Mouse (Mus musculus) CH12.LX (cell line): ENCODE data around the gene Copa. TPM values are rescaled to one million over a fixed set of nuclear protein-coding genes. Genes with fewer than 3 reads are reported as not detected.

Experiments used
- DNase-seq: peaks from one replicate; pipeline ENCODE4 v3.0.0-alpha.2; 2013; ENCODE audit errors: extremely low read depth
- H3K27ac ChIP-seq: 2 replicates; pipeline ENCODE4 v1.5.1; 2012; ENCODE audit warnings: low read depth, mild to moderate bottlenecking, control low read depth, moderate library complexity; ENCODE audit not compliant: insufficient read depth
- H3K27me3 ChIP-seq: replicated peaks from 2 replicates; pipeline ENCODE3; 2012; ENCODE audit warnings: inconsistent platforms
- H3K36me3 ChIP-seq, 2 experiments: replicated peaks in 1 of 2; 2 replicates each; pipeline versions ENCODE3 to v1.6.1; 2012; ENCODE audit warnings: inconsistent platforms in 1 of 2, low read length in 1 of 2, mild to moderate bottlenecking in 1 of 2, mixed read lengths in 1 of 2, moderate library complexity in 1 of 2; ENCODE audit not compliant: control insufficient read depth in 1 of 2, insufficient read depth in 1 of 2
- H3K4me1 ChIP-seq, 2 experiments: 2 replicates each; pipeline ENCODE4 v1.6.1; 2012; ENCODE audit warnings: inconsistent platforms in 1 of 2, moderate library complexity in 1 of 2; ENCODE audit not compliant: insufficient read depth in 2 of 2, control insufficient read depth in 1 of 2
- H3K4me2 ChIP-seq: 2 replicates; pipeline ENCODE4 v1.6.1; 2012; ENCODE audit warnings: low read depth, mild to moderate bottlenecking, control low read depth; ENCODE audit not compliant: poor library complexity, insufficient read depth, severe bottlenecking
- H3K4me3 ChIP-seq, 3 experiments: fragments of 150-350 bp in 1 of 3; sonication (generic) in 1 of 3; replicated peaks in 1 of 3; 2 replicates each; pipeline versions ENCODE3 to v1.5.1; 2011 to 2012; ENCODE audit warnings: low read depth in 2 of 3, low read length in 2 of 3, mild to moderate bottlenecking in 2 of 3, moderate library complexity in 2 of 3, control low read depth in 1 of 3, improper control_type of control experiment in 1 of 3, inconsistent platforms in 1 of 3, mixed read lengths in 1 of 3; ENCODE audit not compliant: poor library complexity in 1 of 3
- H3K79me2 ChIP-seq: replicated peaks from 2 replicates; pipeline ENCODE4 v1.6.1; 2012; ENCODE audit warnings: mild to moderate bottlenecking, moderate library complexity; ENCODE audit not compliant: control insufficient read depth, poor library complexity, insufficient read depth, severe bottlenecking; ENCODE audit errors: extremely low read depth
- H3K9ac ChIP-seq: 2 replicates; pipeline ENCODE4 v1.6.1; 2012; ENCODE audit warnings: low read depth, mild to moderate bottlenecking, control low read depth, moderate library complexity; ENCODE audit not compliant: insufficient read depth
- H3K9me3 ChIP-seq: replicated peaks from 2 replicates; pipeline ENCODE3; 2012; ENCODE audit warnings: low read length, inconsistent platforms, mixed read lengths
- CHD2 ChIP-seq: IDR thresholded peaks from 2 replicates; pipeline ENCODE4 v1.6.1; 2011; ENCODE audit warnings: low read length, improper control_type of control experiment
- E2F4 ChIP-seq: IDR thresholded peaks from 2 replicates; pipeline ENCODE4 v1.6.1; 2011; ENCODE audit warnings: low read depth, low read length, improper control_type of control experiment; ENCODE audit not compliant: insufficient replicate concordance
- ETS1 ChIP-seq: conservative IDR thresholded peaks from 2 replicates; pipeline ENCODE4 v1.6.1; 2012; ENCODE audit warnings: low read depth, mild to moderate bottlenecking, inconsistent platforms, low read length, improper control_type of control experiment, moderate library complexity
- GABPA ChIP-seq: IDR thresholded peaks from 2 replicates; pipeline ENCODE4 v1.6.1; 2012; ENCODE audit warnings: low read depth, low read length, improper control_type of control experiment, inconsistent platforms; ENCODE audit not compliant: insufficient replicate concordance
- JUN ChIP-seq: IDR thresholded peaks from 2 replicates; pipeline ENCODE4 v1.6.1; 2011; ENCODE audit warnings: low read depth, mild to moderate bottlenecking, low read length, improper control_type of control experiment, moderate library complexity; ENCODE audit not compliant: insufficient read depth
- KAT2A ChIP-seq: IDR thresholded peaks from 2 replicates; pipeline ENCODE4 v1.6.1; 2012; ENCODE audit warnings: low read length, improper control_type of control experiment, inconsistent platforms; ENCODE audit not compliant: insufficient replicate concordance
- MAFK ChIP-seq: IDR thresholded peaks from 2 replicates; pipeline ENCODE4 v1.6.1; 2011; ENCODE audit warnings: low read length, improper control_type of control experiment; ENCODE audit not compliant: insufficient replicate concordance
- MYC ChIP-seq: IDR thresholded peaks from 2 replicates; pipeline ENCODE4 v1.6.1; 2011; ENCODE audit warnings: low read depth, mild to moderate bottlenecking, improper control_type of control experiment, low read length
- NRF1 ChIP-seq: IDR thresholded peaks from 2 replicates; pipeline ENCODE4 v1.6.1; 2014; ENCODE audit warnings: low read depth, mild to moderate bottlenecking, inconsistent platforms, low read length, improper control_type of control experiment, moderate library complexity
- PAX5 ChIP-seq: IDR thresholded peaks from 2 replicates; pipeline ENCODE4 v1.6.1; 2012; ENCODE audit warnings: low read length, inconsistent platforms, mixed read lengths
- SMC3 ChIP-seq: IDR thresholded peaks from 2 replicates; pipeline ENCODE4 v1.6.1; 2011; ENCODE audit warnings: low read depth, low read length, improper control_type of control experiment
- TBP ChIP-seq: conservative IDR thresholded peaks from 2 replicates; pipeline ENCODE4 v1.6.1; 2011; ENCODE audit warnings: low read depth, low read length, improper control_type of control experiment
- USF2 ChIP-seq: conservative IDR thresholded peaks from 2 replicates; pipeline ENCODE4 v1.6.1; 2011; ENCODE audit warnings: low read depth, low read length, improper control_type of control experiment
- ZC3H11A ChIP-seq: IDR thresholded peaks from 2 replicates; pipeline ENCODE4 v1.6.1; 2012; ENCODE audit warnings: low read depth, mild to moderate bottlenecking, inconsistent platforms, low read length, improper control_type of control experiment
- ZMIZ1 ChIP-seq: IDR thresholded peaks from 2 replicates; pipeline ENCODE4 v1.6.1; 2012; ENCODE audit warnings: low read depth, mild to moderate bottlenecking, inconsistent platforms, low read length, improper control_type of control experiment
- ZNF384 ChIP-seq: IDR thresholded peaks from 2 replicates; pipeline ENCODE4 v1.6.1; 2012; ENCODE audit warnings: low read depth, low read length, improper control_type of control experiment, inconsistent platforms
- dilution Hi-C: fragments of 300-500 bp; cut with MboI; formaldehyde crosslinking; loops from 2 replicates; pipeline ENCODE4 v1.14.3; 2020; ENCODE audit warnings: low sequenced_read_pairs; ENCODE audit not compliant: extremely low pct_unique_long_range_greater_than_20kb, extremely low pct_ligation_motif_present
- in situ Hi-C: fragments of 300-500 bp; cut with MboI; formaldehyde crosslinking; loops from 3 replicates; pipeline ENCODE4 v1.14.3; 2019; ENCODE audit warnings: low sequenced_read_pairs, low pct_ligation_motif_present, low pct_unique_long_range_greater_than_20kb, mixed read lengths
- polyA plus RNA-seq: library from polyadenylated mRNA; unstranded; fragments of >175 nt; gene quantifications from 2 replicates; pipeline ENCODE4 v1.2.1, GENCODE M21; 2012; ENCODE audit warnings: low read depth; ENCODE audit not compliant: insufficient read length
- total RNA-seq, 2 experiments: library from RNA; depleted of rRNA; stranded (reverse); fragments of 300-350 nt in 1 of 2; fragments of >200 nt in 1 of 2; gene quantifications; 2 replicates each; pipeline ENCODE4 v1.2.3; 2012 to 2014

Copa gene
- total and polyA plus RNA-seq, 3 experiments = 157 to 165 (median 158) TPM

DNA sequence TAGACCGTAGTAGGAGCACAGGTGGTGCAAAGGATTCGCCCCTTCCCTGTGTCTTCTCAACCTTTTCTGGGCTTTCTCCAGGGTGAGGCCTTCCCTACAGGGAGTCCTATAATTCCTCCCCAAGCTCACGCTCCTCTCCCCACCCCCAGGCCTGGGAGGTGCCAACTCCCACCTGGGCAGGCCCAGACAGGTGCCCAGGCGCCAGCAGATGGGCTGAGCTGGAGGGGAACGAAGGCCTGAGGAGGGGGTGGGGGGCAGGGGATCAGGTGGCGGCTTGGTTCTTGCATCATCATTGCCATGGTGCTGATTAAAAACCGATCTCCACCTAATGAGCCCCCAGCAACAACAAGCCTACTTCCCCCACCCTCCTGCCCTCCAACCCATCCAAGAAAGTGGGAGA lies 23.5 kb upstream of the Copa start:
- Histone ChIP-seq H3K27me3 (no peaks in the 10 kb centered on the region), H3K4me2 (no peak overlapping the region), H3K4me1 (peaks cover 25 to 43% of the 10 kb centered on the region in 2 experiments), H3K79me2 (no peaks in the 10 kb centered on the region), H3K9ac (no peak overlapping the region), H3K4me3 (no peak overlapping the region), H3K36me3 (peaks cover 0 to 6% of the 10 kb centered on the region in 2 experiments), H3K9me3 (no peaks in the 10 kb centered on the region), H3K27ac (no peak overlapping the region)
- TF ChIP-seq GABPA = no peak
- TF ChIP-seq ETS1 = no peak
- no peak for TF ChIP-seq ZNF384
- no peak for TF ChIP-seq E2F4
- no peak for TF ChIP-seq KAT2A
- TF ChIP-seq USF2 = no peak
- TF ChIP-seq MAFK = no peak
- TF ChIP-seq CHD2 = no peak
- no peak for TF ChIP-seq SMC3
- no peak for TF ChIP-seq PAX5
- no peak for TF ChIP-seq JUN
- TF ChIP-seq TBP = no peak
- TF ChIP-seq NRF1 = no peak
- dilution Hi-C loops = no loop called here
- in situ Hi-C loops = no loop called here
- DNase-seq = no peak

DNA sequence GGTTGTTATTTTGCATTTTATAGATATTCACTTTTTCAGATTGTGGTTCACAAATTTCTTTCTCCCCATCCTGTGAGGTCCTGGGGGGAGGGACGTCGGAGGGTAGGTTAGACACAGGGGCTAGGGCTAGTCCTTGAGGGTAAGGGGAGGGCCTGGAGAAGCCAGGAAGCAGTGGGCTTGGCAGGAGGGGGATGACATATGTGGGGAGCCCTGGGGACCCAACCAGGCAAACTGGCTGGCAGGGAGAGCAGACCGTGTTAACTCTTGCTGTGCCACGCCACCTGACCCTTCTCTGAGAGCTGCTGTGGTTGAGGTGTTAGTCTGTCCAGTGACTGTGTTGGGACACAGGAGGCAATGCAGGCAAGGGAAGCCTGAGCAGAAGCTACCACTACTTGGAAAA lies 21.7 kb upstream of the Copa start:
- in situ Hi-C loops = no loop called here
- no peak overlapping the region for H3K4me2 ChIP-seq
- DNase-seq = no peak
- dilution Hi-C loops = no loop called here
- no peaks in the 10 kb centered on the region for H3K27me3 ChIP-seq
- H3K4me3 ChIP-seq = no peak overlapping the region
- H3K4me1 ChIP-seq = peaks cover 25 to 49% of the 10 kb centered on the region in 2 experiments
- no peaks in the 10 kb centered on the region for H3K79me2 ChIP-seq
- peaks cover 14 to 24% of the 10 kb centered on the region in 2 experiments for H3K36me3 ChIP-seq
- H3K9me3 ChIP-seq = no peaks in the 10 kb centered on the region
- H3K27ac ChIP-seq = no peak overlapping the region
- no peak overlapping the region for H3K9ac ChIP-seq
- TF ChIP-seq ZMIZ1 (no peak), KAT2A (no peak), ZC3H11A (no peak), USF2 (no peak), MYC (no peak)
